Mouse (Mus musculus): ENCODE data around the gene Brd1. TPM values are rescaled to one million over a fixed set of nuclear protein-coding genes. Genes with fewer than 3 reads are reported as not detected.

The Brd1 gene
- total RNA-seq, 2 experiments from 2014 or later = 32.7 to 36.2 TPM

Other genes starting within 250 kb of the Brd1 start
- not detected in 2 replicates for gene Zdhhc25, start 133.9 kb downstream of the Brd1 start, total RNA-seq (2014; fragmentation: Nextera tagmentation)
- gene Zdhhc25, start 133.9 kb downstream of the Brd1 start, total RNA-seq (2017) = not detected in 2 replicates
- gene Zbed4, start 17.4 kb upstream of the Brd1 start, total RNA-seq (2014; fragmentation: Nextera tagmentation) = 39.2 and 48.2 TPM in 2 replicates
- 36.1 and 38.3 TPM in 2 replicates for gene Zbed4, start 17.4 kb upstream of the Brd1 start, total RNA-seq (2017)
- 2.8 and 8.3 TPM in 2 replicates for gene Alg12, start 85.1 kb upstream of the Brd1 start, total RNA-seq (2014; fragmentation: Nextera tagmentation)
- 3.3 and 5.2 TPM in 2 replicates for gene Alg12, start 85.1 kb upstream of the Brd1 start, total RNA-seq (2017)
- 24.8 and 29.7 TPM in 2 replicates for gene Creld2, start 85.4 kb upstream of the Brd1 start, total RNA-seq (2014; fragmentation: Nextera tagmentation)
- 47.8 and 50.9 TPM in 2 replicates for gene Creld2, start 85.4 kb upstream of the Brd1 start, total RNA-seq (2017)
- gene Pim3, start 128.0 kb upstream of the Brd1 start, total RNA-seq (2014; fragmentation: Nextera tagmentation) = 5.1 and 6.4 TPM in 2 replicates
- 5.5 and 12.5 TPM in 2 replicates for gene Pim3, start 128.0 kb upstream of the Brd1 start, total RNA-seq (2017)
- not detected in 2 replicates for gene Ttll8, start 220.2 kb upstream of the Brd1 start, total RNA-seq (2014; fragmentation: Nextera tagmentation)
- gene Ttll8, start 220.2 kb upstream of the Brd1 start, total RNA-seq (2017) = not detected in 2 replicates
- not detected in 2 replicates for gene Mlc1, start 244.8 kb upstream of the Brd1 start, total RNA-seq (2014; fragmentation: Nextera tagmentation)
- gene Mlc1, start 244.8 kb upstream of the Brd1 start, total RNA-seq (2017) = not detected in 2 replicates
- gene Mov10l1, start 248.7 kb upstream of the Brd1 start, total RNA-seq (2014; fragmentation: Nextera tagmentation) = not detected in 2 replicates
- not detected in 2 replicates for gene Mov10l1, start 248.7 kb upstream of the Brd1 start, total RNA-seq (2017)